Mouse (Mus musculus) olfactory bulb, adult 2 months (tissue): ENCODE results near the gene Gucy1b1.

ENCODE experiments used
- CTCF ChIP-seq: fragments of 200-500 bp; IDR thresholded peaks from 2 replicates; pipeline ENCODE4 v1.5.1; 2012; ENCODE audit warnings: low read depth, mild to moderate bottlenecking, low read length, moderate library complexity; ENCODE audit not compliant: insufficient read depth
- POLR2A ChIP-seq: fragments of 200-500 bp; IDR thresholded peaks from 2 replicates; pipeline ENCODE4 v1.6.1; 2012; ENCODE audit warnings: mild to moderate bottlenecking, low read depth, low read length, moderate library complexity; ENCODE audit not compliant: insufficient read depth

DNA sequence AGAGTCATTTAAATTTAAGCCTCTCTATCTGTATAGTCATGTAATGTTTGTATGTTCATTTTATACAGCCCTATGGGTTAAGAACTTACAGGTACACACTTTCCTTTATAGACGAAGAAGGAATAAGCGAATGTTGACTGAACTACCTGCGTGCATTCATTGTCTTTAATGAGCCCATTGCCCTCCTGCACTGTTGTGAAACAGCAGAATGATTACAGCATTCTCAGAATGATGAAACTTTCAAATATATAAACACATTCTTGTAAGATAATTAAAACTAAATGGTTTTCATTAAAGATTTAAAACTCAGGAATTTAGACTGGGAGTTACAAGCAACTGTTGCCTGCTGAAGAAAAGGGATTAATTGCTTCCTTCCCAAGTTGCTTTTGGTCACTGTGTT lies 86.9 kb downstream of the Gucy1b1 start:
- TF ChIP-seq CTCF (no peak), POLR2A (no peak)
